Mouse (Mus musculus) right cerebral cortex, postnatal 14 days (tissue): ENCODE measurements at regions not wholly inside any gene's neighbourhood (a gene's known extent, or its start where the extent isn't known, plus 50 kb on each side); places are given as distances from the start of the nearest gene placed in this dataset.
"Not testable (repeated sequence)": the region's sequence is repeated elsewhere in the genome, so short reads cannot be mapped to it uniquely, and the experiment has no call there.

Experiments
- DNase-seq: peaks from one replicate; pipeline ENCODE4 v3.0.0; 2022

DNA sequence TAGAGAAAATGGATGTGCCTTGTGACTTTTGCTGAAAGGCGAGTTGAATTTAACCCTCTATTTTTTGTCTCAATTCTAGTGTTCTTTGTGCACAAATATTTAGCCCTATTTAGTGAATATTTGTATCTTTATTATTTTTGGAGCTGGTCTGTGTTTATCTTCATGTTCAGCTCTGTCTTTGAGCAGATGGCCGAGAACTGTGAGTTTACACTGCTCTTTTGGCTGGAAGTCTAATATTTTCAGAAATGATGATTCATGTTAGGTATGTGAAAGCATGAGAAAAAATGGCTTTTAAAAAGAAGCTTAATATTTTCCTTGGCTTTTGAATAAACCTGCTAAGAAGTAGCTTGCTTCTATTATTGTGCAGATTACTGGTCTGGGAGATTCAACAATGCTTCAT, 505.4 kb downstream of the Sema5a start:
- DNase-seq, result no peak

DNA sequence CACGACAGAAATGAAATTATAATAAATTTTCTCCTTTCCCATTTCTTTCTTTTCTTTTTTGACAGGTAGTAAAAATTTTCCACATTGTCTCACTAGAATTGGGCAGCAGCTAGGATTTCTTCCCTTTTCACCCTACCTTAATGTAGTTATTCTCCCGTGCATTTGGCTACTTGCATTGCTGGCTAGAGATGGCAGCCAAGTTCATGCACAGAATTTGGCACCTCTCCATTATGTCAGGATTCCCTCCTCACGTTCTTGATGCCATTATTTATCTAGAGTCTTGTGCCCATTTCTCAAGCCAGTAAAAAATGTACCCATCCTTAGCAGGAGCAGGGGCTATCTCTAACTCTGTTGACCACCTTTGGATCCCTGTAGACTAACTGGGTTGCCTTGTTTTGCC, 507.4 kb downstream of the Sema5a start:
- DNase-seq, result no peak

DNA sequence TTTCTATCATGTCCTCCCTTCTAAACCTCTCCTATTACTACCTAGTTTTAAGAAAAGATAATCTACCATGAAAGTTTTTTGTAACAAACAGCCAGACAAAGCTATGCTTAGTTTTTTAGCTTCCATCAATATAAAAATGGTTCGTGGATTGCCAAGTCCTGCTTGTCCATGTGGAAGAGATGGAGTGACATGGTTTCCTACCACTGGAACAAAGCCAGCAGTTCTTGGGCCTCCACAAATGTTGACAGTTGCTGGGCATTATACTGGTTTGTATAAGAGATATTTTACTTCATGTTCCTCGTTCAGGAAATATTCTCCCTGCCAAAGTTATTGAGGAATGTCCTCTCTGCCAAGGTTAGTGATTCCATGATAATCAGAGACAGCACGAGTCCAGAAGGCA, 515.5 kb downstream of the Sema5a start:
- no peak for DNase-seq

DNA sequence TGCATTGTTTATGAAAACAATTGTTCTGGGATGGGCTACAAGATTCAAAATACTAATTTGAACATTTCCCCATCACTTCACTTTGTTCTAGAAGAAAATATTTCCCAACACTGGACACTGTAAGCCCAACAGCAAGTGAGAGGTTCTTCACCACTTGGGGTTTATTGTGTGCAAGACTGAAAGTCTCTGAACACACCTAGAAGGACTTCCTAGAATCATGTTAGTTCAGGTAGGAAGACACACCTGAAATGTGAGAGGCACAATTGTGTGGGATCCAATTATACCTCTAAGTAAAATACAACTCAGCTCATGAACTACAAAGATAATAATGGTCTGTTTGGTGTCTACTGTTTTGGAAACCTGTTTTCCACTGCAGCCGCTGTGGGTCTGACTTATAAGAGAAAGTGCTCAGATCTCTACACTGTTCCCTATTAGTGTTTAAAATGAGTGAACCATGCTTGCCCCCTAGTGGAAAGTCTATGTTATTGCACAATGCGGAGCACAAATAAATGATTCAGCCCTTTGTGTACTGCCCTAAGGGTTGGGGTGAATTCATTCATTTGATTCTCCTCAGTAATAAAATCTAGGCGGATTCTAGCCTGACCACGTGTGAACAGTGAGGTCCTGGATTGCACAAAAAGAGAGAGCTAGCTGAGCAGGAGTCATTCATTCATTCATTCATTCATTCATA, 521.5 kb downstream of the Sema5a start:
- DNase-seq, result no peak

GRCm38 (mm10) chr15:32766746-32767471, 522.3 kb downstream of the Sema5a start:
- no peak for DNase-seq

DNA sequence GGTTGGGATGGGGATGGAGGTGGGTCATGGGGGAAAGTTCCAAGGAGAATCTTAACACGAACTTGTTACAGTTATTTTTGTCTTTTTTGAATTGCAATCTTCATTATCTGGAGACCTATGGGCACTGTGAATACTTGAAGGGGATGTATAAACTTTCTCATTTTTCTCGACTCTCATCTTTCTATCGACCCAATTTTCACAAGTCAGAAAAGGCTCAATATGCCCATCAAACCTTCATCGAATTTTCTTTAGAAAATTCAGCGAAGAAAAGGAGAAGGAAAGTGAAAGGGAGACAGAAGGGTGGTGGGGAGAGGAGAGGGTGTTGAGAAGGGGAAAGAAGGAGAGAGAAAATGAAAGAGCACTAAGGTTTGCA, 533.6 kb downstream of the Sema5a start:
- DNase-seq, result not testable (repeated sequence)

DNA sequence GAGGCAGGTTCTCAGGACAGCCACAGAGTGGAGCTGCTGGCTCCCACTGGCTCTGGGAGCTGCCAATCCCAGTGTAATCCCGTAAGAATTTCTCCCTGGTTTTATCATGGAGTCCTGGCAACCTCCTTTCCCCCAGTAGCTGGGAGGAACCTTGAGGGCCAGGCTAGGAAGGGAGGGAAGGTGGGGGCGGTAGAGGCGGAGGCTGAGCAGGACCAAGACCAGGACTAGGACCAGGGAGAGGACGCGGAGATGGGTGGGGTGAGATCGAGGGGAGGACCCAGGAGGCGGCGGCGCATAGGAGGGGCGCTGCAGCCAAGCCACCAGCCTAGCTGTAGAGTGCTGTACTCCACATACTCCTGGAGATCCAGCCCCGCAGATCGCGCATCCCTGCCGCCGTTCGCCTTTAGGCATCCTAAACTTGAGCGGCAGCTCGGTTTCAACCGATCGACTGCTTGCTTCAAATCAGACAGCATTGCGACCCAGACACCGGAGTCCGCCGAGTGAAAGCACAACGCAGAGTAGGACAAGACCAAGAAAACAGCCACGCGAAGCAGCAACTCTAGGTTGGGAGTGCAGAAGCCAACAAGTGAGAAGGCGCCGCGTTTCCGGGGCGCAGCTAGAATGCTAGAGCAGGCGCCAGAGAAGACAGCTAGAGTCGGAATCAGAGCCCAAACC, 534.1 kb downstream of the Sema5a start:
- peak; percentile 69 for DNase-seq

- DNase-seq, result not testable (repeated sequence)
Measured at GRCm38 (mm10) chr15:32779274-32779615, 534.6 kb downstream of the Sema5a start.

DNA sequence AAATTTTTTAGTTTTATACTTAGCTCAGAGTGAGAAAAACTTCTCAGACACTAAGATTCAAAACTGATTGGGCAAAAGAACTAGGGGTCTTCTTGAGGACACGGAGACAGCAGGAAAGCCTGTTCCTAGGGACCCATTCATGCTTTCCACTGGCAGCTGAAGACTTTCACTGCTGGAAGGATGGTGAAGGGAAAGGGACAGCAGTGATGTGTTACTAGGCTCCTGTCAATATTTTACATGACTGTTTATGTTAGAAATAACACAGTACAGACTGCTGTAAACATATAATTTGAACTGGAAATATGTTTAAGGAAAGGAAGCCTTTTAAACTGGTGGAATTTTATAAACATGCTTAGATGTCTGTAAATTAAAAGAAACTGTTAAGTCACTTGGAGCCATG, 537.0 kb downstream of the Sema5a start:
- DNase-seq, result not testable (repeated sequence)

DNA sequence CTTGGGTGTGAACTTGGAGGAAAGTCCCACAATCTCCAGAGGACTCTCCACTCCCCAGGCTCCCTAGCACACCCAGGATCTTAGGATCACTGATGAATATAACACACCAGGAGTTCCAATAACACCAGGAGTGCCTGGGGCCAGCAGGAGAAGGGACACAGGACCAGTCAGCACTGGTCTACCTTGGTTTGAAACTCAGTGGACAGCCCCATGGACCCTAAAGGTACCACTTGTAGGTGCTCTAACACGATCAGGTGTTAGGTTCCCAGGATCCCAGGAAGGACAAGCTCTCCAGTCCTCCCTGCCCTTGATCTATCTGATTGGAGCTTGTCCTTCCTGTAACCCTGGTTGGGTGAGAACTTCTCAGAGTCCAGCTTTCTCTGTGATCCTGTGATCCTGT, 554.6 kb downstream of the Sema5a start:
- DNase-seq, result no peak

DNA sequence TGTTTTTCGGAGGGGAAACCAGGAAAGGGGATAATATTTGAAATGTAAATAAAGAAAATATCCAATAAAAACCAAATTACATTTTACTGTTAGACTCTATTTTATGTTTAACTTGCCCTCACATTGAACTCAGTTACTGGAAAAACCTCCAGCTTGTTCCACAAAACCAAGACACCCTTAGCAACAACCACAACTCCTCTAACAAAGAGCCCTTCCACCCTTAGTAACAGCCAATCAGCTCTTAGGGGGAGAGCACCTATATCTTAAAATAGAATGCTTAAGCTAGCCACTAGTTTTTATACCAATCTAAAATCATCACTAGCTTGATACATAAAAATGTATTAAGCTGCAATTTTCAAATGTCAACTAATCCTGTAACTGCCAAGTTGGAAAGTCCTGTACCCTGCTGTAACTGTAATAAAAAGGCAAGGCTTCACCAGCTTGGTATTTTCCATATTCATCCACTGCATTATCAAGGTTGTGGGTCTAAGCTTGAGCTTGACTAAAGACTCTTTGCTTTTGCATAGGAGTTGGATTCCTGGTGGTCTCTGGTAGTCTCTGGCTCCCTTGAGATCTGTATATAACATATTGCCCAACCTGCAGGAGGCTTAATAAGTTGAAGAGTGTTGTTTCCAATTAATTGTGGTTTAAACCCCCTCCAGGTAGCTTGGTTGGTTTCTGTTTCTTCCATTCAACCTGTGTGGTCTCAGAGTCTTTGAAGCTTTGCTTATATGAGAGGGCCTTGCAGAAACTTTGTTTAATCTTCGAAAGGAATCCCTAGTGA, 566.4 kb downstream of the Sema5a start:
- no peak for DNase-seq

- no peak for DNase-seq
Measured at GRCm38 (mm10) chr15:32839966-32840365, 595.4 kb downstream of the Sema5a start.
